11 mouse cellular contexts compared by ENCODE assay signal in genomic region chr6:48136851-48137250, GRCm38 (mm10). TPM values are rescaled to one million over a fixed set of nuclear protein-coding genes. Genes with fewer than 3 reads are reported as not detected.
A peak's percentile ranks its signal among the peaks of the same experiment; 100 is the strongest.
DNase-seq lines count a peak whose midpoint lies in the region; ATAC-seq and TF ChIP-seq lines count a peak whose summit lies in the region.
"Had no signal": no experiment of that assay in that cellular context is flagged by ENCODE, and none has a peak within 500 bp of the region (broad histone marks: within the 10 kb centered on the region; RNA-seq: fewer than 3 reads in every experiment).

No protein-coding gene starts in this region.

- peak; percentile 28 for DNase-seq in hindbrain, embryonic 11.5 days (ENCODE audit: low spot score)
- DNase-seq in hindbrain, postnatal 0 days (ENCODE audit: low spot score), result no peak
- peak; percentile 65 for DNase-seq in 3T3-L1 (ENCODE audit: low read depth, low spot score)
- DNase-seq in ZHBTc4 (ENCODE audit: low read depth, low spot score), result peak; percentile 63
- DNase-seq in hindlimb bud, embryonic 11.5 days (ENCODE audit: extremely low spot score, low read depth, low spot score), result peak; percentile 39
- no peak for DNase-seq in cerebellum, adult 8-10 months
- no peak for DNase-seq in frontal cortex, postnatal 36 days (ENCODE audit: low spot score in 2 of 2)
- no peak for DNase-seq in right cerebral cortex, postnatal 14 days
- DNase-seq: gastrocnemius, postnatal 14 days; right cerebral cortex, postnatal 25 days had no signal

- ATAC-seq in hindbrain, embryonic 11.5 days (ENCODE audit: low FRiP score), result no peak
- no peak for ATAC-seq in hindbrain, postnatal 0 days

- no peaks in the 10 kb centered on the region for H3K9me3 ChIP-seq in hindbrain, embryonic 11.5 days (ENCODE audit: control insufficient read depth, low read length)
- H3K9me3 ChIP-seq in hindbrain, postnatal 0 days (ENCODE audit: low read length), result no peaks in the 10 kb centered on the region

- H3K4me1 ChIP-seq in hindbrain, embryonic 11.5 days (replicated peaks; ENCODE audit: control insufficient read depth, insufficient read depth, low read length), result no peaks in the 10 kb centered on the region
- H3K4me1 ChIP-seq in hindbrain, postnatal 0 days (ENCODE audit: insufficient read depth, low read length), result no peaks in the 10 kb centered on the region
- H3K4me1 ChIP-seq: megakaryocyte, embryonic 14.5 days had no signal

- H3K27ac ChIP-seq in hindbrain, embryonic 11.5 days (ENCODE audit: low read depth, low read length), result no peak overlapping the region
- H3K27ac ChIP-seq in hindbrain, postnatal 0 days, result no peak overlapping the region

- no peaks in the 10 kb centered on the region for H3K36me3 ChIP-seq in hindbrain, embryonic 11.5 days (ENCODE audit: control insufficient read depth, insufficient read depth, low read length)
- no peaks in the 10 kb centered on the region for H3K36me3 ChIP-seq in hindbrain, postnatal 0 days (ENCODE audit: insufficient read depth, low read length)

- no peak for TF ChIP-seq CTCF in hindbrain, postnatal 0 days (IDR thresholded peaks at IDR 0.05; ENCODE audit: low read depth)

- no peak overlapping the region for H3K4me2 ChIP-seq in hindbrain, embryonic 11.5 days (replicated peaks; ENCODE audit: low read depth, low read length)
- H3K4me2 ChIP-seq in hindbrain, postnatal 0 days (ENCODE audit: low read depth, low read length), result no peak overlapping the region

- H3K27me3 ChIP-seq in hindbrain, embryonic 11.5 days (ENCODE audit: control insufficient read depth, insufficient read depth, low read length), result no peaks in the 10 kb centered on the region
- no peaks in the 10 kb centered on the region for H3K27me3 ChIP-seq in hindbrain, postnatal 0 days (ENCODE audit: insufficient read depth, low read length)
- H3K27me3 ChIP-seq: megakaryocyte, embryonic 14.5 days had no signal

- no peak overlapping the region for H3K9ac ChIP-seq in hindbrain, embryonic 11.5 days (ENCODE audit: low read depth, low read length)
- H3K9ac ChIP-seq in hindbrain, postnatal 0 days (replicated peaks; ENCODE audit: low read length), result no peak overlapping the region

- 56% methylated on average over 2 of the region's 2 CpGs for WGBS in hindbrain, embryonic 11.5 days
- 60% methylated on average over 2 of the region's 2 CpGs for WGBS in hindbrain, postnatal 0 days

- H3K4me3 ChIP-seq in hindbrain, embryonic 11.5 days (ENCODE audit: low read depth, low read length), result no peak overlapping the region
- H3K4me3 ChIP-seq in hindbrain, postnatal 0 days (ENCODE audit: low read length), result no peak overlapping the region
- H3K4me3 ChIP-seq: megakaryocyte, embryonic 14.5 days had no signal

RNA-seq across cellular contexts. Expression of gene Zfp746, which starts 50.5 kb away (rescaled TPM):
- polyA plus RNA-seq in hindbrain, embryonic 11.5 days (2014; fragmentation: Nextera tagmentation; extraction: Ambion mirVana), result 20.7 and 23.9 TPM in 2 replicates
- 34.3 and 35.9 TPM in 2 replicates for total RNA-seq in hindbrain, postnatal 0 days (2014; rRNA removed)
- polyA plus RNA-seq in hindbrain, postnatal 0 days (2015; fragmentation: Nextera tagmentation; extraction: Ambion mirVana), result 15.3 and 16.4 TPM in 2 replicates

Comparison
In these comparisons a context has a peak if more than half of its experiments do, and no peak if none do; other contexts are left out.
1. DNase-seq: peak in hindbrain, embryonic 11.5 days (single experiment), 3T3-L1 (single experiment), ZHBTc4 (single experiment) and hindlimb bud, embryonic 11.5 days (single experiment); none in hindbrain, postnatal 0 days (single experiment), cerebellum, adult 8-10 months (single experiment), frontal cortex, postnatal 36 days (0 of 2) and right cerebral cortex, postnatal 14 days (single experiment).